Mouse (Mus musculus): ENCODE results near the gene Zfhx3.
A peak's percentile ranks its signal among the peaks of the same experiment; 100 is the strongest.

The Zfhx3 gene

GRCm38 (mm10) chr8:108724818-108725506 lies 782.5 kb downstream of the Zfhx3 start:
- DNase-seq: peak; percentile 34

- no peak for DNase-seq
Observed at GRCm38 (mm10) chr8:108725631-108726030, 783.2 kb downstream of the Zfhx3 start.

- no peak for DNase-seq
Observed at GRCm38 (mm10) chr8:108726541-108727241, 784.2 kb downstream of the Zfhx3 start.

GRCm38 (mm10) chr8:108729169-108729568 lies 786.7 kb downstream of the Zfhx3 start:
- no peak for DNase-seq

GRCm38 (mm10) chr8:108729667-108730329 lies 787.4 kb downstream of the Zfhx3 start:
- DNase-seq: no peak

GRCm38 (mm10) chr8:108730907-108731440 lies 788.5 kb downstream of the Zfhx3 start:
- DNase-seq: no peak

- no peak for DNase-seq
Observed at GRCm38 (mm10) chr8:108732500-108732899, 790.1 kb downstream of the Zfhx3 start.

- no peak for DNase-seq
Observed at GRCm38 (mm10) chr8:108733385-108733784, 790.9 kb downstream of the Zfhx3 start.

GRCm38 (mm10) chr8:108736442-108736841 lies 794.0 kb downstream of the Zfhx3 start:
- DNase-seq: peak; percentile 35

GRCm38 (mm10) chr8:108738179-108738578 lies 795.7 kb downstream of the Zfhx3 start:
- DNase-seq: no peak

GRCm38 (mm10) chr8:108739517-108739916 lies 797.1 kb downstream of the Zfhx3 start:
- DNase-seq: no peak

GRCm38 (mm10) chr8:108740443-108740842 lies 798.0 kb downstream of the Zfhx3 start:
- DNase-seq: no peak

- DNase-seq: no peak
Observed at GRCm38 (mm10) chr8:108741651-108742050, 799.2 kb downstream of the Zfhx3 start.

GRCm38 (mm10) chr8:108742465-108742864 lies 800.0 kb downstream of the Zfhx3 start:
- no peak for DNase-seq

- no peak for DNase-seq
Observed at GRCm38 (mm10) chr8:108743238-108743637, 800.8 kb downstream of the Zfhx3 start.

- no peak for DNase-seq
Observed at GRCm38 (mm10) chr8:108745551-108745950, 803.1 kb downstream of the Zfhx3 start.

GRCm38 (mm10) chr8:108748095-108748494 lies 805.7 kb downstream of the Zfhx3 start:
- no peak for DNase-seq

- DNase-seq: peak; percentile 49
Observed at GRCm38 (mm10) chr8:108748851-108749376, 806.5 kb downstream of the Zfhx3 start.

- DNase-seq: no peak
Observed at GRCm38 (mm10) chr8:108750806-108751205, 808.4 kb downstream of the Zfhx3 start.

- DNase-seq: no peak
Observed at GRCm38 (mm10) chr8:108754556-108754955, 812.1 kb downstream of the Zfhx3 start.

- DNase-seq: no peak
Observed at GRCm38 (mm10) chr8:108755400-108756325, 813.2 kb downstream of the Zfhx3 start.
